Mouse (Mus musculus): Measurements from ENCODE around the gene Gorasp1.

The Gorasp1 gene

DNA sequence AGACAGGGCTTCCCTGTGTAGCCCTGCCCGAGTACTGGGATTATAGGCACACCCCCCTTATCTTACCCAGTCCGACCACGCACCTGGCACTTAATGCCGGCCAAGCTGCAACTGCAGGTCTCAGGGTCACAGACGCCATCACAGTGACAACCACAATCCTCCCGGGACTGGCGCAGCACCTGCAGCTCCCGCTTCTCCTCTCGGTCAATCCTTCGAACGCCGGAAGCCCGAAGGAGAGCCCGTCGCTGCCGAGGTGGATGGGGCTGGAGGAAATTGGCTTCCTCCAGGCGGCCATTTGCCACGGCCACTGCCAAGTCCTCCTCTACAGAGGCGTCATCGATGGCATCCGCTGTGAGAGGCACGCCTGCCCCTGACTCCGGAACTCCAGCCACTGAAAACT, 35.9 kb upstream of the Gorasp1 start:
- CTCF ChIA-PET: interaction anchor here (0.7 kb wide), 1 partner anchor 98 kb away, joined by 3 read pairs; no protein-coding TSS in a partner anchor

DNA sequence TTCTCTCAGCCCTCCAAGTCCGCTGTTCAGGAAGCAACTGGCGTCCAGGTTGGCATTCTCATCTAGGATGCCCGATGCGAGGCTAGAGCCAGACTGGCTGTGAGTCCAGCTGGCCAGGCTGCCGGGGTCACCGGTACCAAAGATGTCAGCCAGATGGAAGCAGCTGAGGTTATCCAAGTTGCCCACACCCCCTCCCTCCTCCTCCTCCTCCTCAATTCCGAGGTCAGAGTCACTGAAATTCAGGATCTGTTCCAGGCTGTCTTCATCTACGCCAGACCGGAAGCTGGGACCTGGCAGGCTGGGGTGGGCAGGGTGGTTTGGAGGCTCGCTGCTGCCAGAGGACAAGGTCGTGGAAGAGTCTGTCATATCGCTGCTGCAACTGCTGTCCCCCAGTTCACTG, 35.2 kb upstream of the Gorasp1 start:
- CTCF ChIA-PET: interaction anchor here (0.6 to 0.9 kb wide), 2 partner anchors 11 to 21 kb away, joined by 4 to 11 read pairs; no protein-coding TSS in a partner anchor

DNA sequence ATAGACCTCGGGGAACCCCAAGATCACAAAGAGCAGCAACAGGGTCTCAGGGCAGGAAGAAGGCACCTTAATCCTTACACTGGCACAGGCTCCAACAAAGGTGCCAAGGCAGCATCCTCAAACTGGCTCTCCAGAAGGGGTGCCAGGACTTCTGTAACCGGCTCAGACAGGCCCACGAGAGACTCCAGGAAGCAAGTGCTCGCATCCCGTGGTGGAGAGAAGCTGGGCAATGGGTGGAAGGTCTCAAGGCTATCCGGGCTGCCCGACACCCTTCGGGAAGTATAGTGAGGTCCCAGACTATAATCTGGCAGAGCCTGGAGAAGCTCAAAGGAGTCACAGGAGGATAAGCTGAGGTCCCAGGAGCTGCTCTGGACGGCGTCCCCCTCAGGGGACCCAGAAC, 34.8 kb upstream of the Gorasp1 start:
- CTCF ChIA-PET: interaction anchor here (0.6 to 0.9 kb wide), 2 partner anchors 12 to 21 kb away, joined by 4 to 11 read pairs; no protein-coding TSS in a partner anchor

GRCm38 (mm10) chr9:119970763-119971656, 33.6 kb upstream of the Gorasp1 start:
- CTCF ChIA-PET: interaction anchor here (0.6 to 0.7 kb wide), 2 partner anchors 13 to 27 kb away, joined by 3 read pairs; no protein-coding TSS in a partner anchor

DNA sequence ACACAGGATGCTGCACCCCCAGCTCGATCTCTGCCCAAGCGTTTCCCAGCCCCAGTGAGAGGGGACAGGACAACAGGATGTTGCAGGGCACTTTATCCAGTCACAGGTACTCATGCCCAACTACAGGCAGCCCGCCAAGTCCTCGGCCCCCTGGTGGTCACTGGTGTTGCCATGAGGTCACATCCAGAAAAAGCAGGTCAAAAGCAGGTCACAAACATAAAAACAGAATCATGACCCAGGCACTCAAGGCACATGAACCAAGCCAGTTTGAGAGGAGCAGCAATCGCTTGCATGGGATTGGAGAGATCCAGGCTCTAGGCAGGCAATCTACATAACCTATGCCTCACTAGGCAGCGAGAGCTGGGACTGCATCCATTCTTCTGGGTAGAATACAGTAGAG, 32.9 kb upstream of the Gorasp1 start:
- CTCF ChIA-PET: interaction anchor here (0.7 kb wide), 1 partner anchor 13 kb away, joined by 3 read pairs; no protein-coding TSS in a partner anchor

DNA sequence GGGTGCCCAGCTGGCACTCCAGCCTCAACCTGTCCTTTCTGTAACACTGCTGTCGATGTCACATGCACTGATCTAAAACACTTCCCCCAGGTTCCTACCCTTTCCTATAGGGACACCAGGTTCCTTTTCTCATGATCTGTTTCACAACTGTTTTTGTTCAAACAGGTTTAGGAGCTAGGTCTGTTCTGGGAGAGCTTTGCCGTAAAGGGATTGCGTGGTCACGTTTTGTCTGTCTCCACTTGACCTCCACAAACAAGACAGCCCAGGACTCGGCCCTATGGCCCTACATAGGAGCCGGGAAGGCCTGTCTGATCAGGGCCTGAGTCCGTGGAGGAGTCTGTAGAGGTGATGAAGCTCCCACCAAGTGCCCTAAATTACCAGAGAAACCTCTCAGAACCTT, 32.4 kb upstream of the Gorasp1 start:
- CTCF ChIA-PET: no interaction called here

GRCm38 (mm10) chr9:119966221-119966910, 29.0 kb upstream of the Gorasp1 start:
- CTCF ChIA-PET: no interaction called here

GRCm38 (mm10) chr9:119965186-119965585, 27.8 kb upstream of the Gorasp1 start:
- CTCF ChIA-PET: interaction anchor here (0.5 to 1.1 kb wide), 2 partner anchors 12 to 22 kb away, joined by 4 read pairs; no protein-coding TSS in a partner anchor

- CTCF ChIA-PET: no interaction called here
Measured at GRCm38 (mm10) chr9:119964206-119964605, 26.8 kb upstream of the Gorasp1 start.

GRCm38 (mm10) chr9:119962987-119963667, 25.8 kb upstream of the Gorasp1 start:
- CTCF ChIA-PET: interaction anchor here (0.7 kb wide), 1 partner anchor 11 kb away, joined by 3 read pairs; no protein-coding TSS in a partner anchor

DNA sequence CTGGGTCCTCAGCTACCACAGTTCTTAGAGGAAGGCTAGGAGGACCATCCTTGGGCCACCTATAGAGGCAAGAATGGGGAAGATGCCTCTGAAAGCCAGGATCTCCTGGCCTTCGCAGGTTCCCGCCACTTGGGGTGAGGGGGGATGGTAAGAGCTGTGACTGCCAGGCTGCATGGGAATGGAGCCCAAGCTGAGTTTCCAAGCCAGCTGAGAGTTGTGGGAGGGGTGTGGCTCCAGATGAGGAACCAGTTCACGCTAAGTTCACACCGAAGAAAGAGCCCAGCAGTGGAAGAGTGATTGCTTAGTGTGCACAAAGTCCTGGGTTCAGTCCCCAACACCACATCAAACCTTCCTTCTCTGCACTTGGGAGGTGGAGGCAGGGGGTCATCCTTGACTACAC, 24.9 kb upstream of the Gorasp1 start:
- CTCF ChIA-PET: interaction anchor here (0.7 kb wide), 1 partner anchor 12 kb away, joined by 3 read pairs; no protein-coding TSS in a partner anchor

- CTCF ChIA-PET: no interaction called here
Measured at GRCm38 (mm10) chr9:119958835-119959234, 21.5 kb upstream of the Gorasp1 start.

DNA sequence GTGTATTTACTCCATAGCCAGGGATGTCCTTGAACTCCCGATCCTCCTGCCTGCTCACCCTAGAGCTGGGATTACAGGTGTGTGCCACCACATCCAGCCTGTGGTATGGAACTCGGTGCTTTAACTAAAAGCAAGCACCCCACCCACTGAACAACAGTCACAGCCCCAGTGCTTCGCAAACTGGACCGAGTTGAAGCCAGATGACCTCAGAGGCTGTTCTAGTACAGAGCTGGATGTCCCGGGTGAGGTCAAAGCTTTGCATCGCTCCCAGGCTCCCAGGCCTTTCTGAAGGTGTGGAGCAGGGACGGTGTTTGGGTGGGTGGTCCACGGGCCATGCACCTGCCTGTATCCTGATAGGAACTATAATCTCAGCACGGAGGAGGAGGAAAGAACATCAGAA, 14.0 kb upstream of the Gorasp1 start:
- CTCF ChIA-PET: no interaction called here

DNA sequence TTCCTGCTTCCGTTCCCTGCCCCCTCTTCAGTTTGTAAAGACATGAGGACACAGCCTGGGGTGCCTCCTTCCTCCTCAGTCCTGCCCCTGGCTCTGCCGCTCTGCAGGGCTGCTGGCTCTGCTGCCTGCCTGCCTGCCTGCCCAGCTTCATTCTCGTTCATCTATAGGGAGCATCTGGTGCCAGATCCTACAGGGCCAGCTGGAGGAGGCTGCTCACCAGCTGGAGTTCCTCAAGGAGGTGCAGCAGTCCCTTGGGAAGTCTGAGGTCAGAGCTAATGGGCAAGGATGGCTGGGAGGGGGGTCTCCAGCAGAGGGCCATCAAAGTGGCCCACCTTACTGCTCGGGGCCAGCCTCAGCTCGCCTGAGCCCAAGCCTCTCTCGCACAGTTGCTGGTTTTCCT, 13.1 kb upstream of the Gorasp1 start:
- CTCF ChIA-PET: interaction anchor here (0.5 to 0.9 kb wide), 2 partner anchors 11 to 105 kb away, joined by 4 to 5 read pairs; no protein-coding TSS in a partner anchor

- CTCF ChIA-PET: no interaction called here
Measured at GRCm38 (mm10) chr9:119948804-119949203, 11.4 kb upstream of the Gorasp1 start.

DNA sequence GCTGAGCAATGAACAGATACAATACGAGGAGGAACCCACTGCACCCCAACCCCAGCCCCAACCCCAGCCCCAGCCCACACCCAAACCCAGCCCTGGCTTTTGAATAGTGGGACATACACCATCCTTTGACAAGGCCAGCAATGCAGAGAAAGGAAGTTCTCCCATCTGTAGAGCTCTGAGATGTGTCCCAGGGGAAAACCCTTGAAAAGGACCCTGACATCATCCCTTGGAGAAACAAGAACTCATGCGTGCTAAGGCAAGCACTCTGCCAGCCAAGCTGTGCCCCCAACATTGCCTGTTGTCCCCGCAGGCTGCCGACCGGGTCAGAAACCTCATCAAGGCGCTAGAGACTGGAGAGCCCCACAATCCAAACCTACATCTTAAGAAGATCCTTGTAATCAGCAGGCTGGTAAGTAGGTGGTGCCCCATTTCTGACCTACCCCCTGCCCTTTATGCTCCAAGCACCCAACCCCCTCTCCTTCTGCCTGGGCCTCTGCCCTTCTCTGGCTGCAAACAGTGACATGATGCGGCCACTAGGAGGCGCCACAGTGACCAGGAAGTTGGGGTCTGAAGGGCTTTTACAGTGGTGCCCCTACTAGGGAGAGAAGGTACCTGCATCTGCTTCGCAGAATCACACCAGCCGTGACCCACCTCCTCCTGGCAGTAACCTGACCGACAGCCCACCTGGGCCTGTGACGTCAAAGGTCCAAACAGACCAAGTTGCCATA, 8.0 kb upstream of the Gorasp1 start:
- CTCF ChIA-PET: interaction anchor here (0.6 kb wide), 1 partner anchor 379 kb away, joined by 3 read pairs; no protein-coding TSS in a partner anchor

- CTCF ChIA-PET: interaction anchor here (0.6 kb wide), 1 partner anchor 28 kb away, joined by 3 read pairs; no protein-coding TSS in a partner anchor
Measured at GRCm38 (mm10) chr9:119943326-119943725, 6.0 kb upstream of the Gorasp1 start.

GRCm38 (mm10) chr9:119941861-119942260, 4.5 kb upstream of the Gorasp1 start:
- CTCF ChIA-PET: no interaction called here

DNA sequence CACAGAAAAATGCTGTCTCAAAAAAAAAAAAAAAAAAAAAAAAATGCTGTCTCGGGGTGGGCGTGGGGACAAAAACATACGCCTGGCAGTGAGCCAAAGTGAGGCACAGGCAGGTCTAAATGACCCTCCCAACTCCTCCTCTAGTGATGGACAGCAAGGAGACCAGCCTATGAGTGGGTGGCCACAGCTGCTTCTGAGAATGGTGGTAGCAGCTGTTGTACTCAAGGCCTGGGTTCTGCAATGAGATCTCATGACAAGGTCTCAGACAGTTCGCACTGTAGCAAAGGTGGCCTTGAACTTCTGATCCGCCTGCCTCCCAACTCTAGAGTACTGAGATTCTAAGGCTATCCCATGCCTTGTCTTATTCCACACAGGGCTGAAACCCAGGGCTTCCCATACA, 4.0 kb upstream of the Gorasp1 start:
- CTCF ChIA-PET: no interaction called here

DNA sequence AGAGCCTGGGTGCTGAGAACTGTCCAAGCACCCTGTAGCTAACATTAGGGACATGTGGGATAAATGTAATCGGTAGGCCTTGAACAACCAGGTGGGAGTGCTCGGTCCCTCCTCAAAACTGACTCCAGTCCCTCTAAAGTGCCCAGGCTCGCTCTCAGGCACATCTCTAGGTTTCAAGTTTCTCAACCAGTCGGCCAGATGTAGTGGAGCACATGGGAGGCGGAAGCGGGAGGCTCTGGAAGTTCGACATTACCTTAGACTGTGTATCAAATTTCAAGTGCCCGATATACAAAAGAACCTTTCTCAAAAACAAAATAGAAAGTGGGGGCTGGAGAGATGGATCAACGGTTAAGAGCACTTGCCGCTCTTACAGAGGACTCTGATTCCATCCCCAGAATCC, 2.3 kb upstream of the Gorasp1 start:
- CTCF ChIA-PET: no interaction called here

GRCm38 (mm10) chr9:119938496-119938895, 1.1 kb upstream of the Gorasp1 start:
- CTCF ChIA-PET: no interaction called here

Data from spleen, embryonic (tissue).